Mouse (Mus musculus) intestine, postnatal 0 days (tissue): Measurements from ENCODE around the gene Crtac1. TPM values are rescaled to one million over a fixed set of nuclear protein-coding genes. Genes with fewer than 3 reads are reported as not detected.

Source experiments
- ATAC-seq: fragments of 200-750 bp; cut with Nextera tagmentation; 2 replicates; pipeline ENCODE4 v1.8.0; 2017; ENCODE audit warnings: mild to moderate bottlenecking, moderate TSS enrichment, moderate library complexity
- H3K27ac ChIP-seq: fragments of 300-500 bp; sonication (generic); 2 replicates; pipeline ENCODE4 v1.5.1; 2014; ENCODE audit warnings: mild to moderate bottlenecking, low read depth, low read length, moderate library complexity
- H3K27me3 ChIP-seq: fragments of 300-500 bp; sonication (generic); replicated peaks from 2 replicates; pipeline ENCODE4 v1.6.1; 2014; ENCODE audit warnings: low read length, mixed read lengths; ENCODE audit not compliant: control insufficient read depth, insufficient read depth
- H3K36me3 ChIP-seq: fragments of 300-500 bp; sonication (generic); 2 replicates; pipeline ENCODE4 v1.6.1; 2014; ENCODE audit warnings: mild to moderate bottlenecking, moderate library complexity; ENCODE audit not compliant: control insufficient read depth, insufficient read depth
- H3K4me1 ChIP-seq: fragments of 300-500 bp; sonication (generic); replicated peaks from 2 replicates; pipeline ENCODE4 v1.6.1; 2014; ENCODE audit warnings: antibody characterized with exemption, low read length, mixed read lengths; ENCODE audit not compliant: control insufficient read depth, insufficient read depth
- H3K4me2 ChIP-seq: fragments of 300-500 bp; sonication (generic); replicated peaks from 2 replicates; pipeline ENCODE4 v1.6.1; 2014; ENCODE audit warnings: low read depth, mild to moderate bottlenecking, moderate library complexity
- H3K4me3 ChIP-seq: fragments of 300-500 bp; sonication (generic); 2 replicates; pipeline ENCODE4 v1.5.1; 2014; ENCODE audit warnings: low read depth, low read length
- H3K9ac ChIP-seq: fragments of 300-500 bp; sonication (generic); 2 replicates; pipeline ENCODE4 v1.6.1; 2014; ENCODE audit warnings: mild to moderate bottlenecking, low read depth, low read length
- H3K9me3 ChIP-seq: fragments of 300-500 bp; sonication (generic); 2 replicates; pipeline ENCODE4 v1.6.1; 2016; ENCODE audit warnings: mixed run types; ENCODE audit not compliant: control insufficient read depth
- CTCF ChIP-seq: sonication (generic); IDR thresholded peaks from 2 replicates; pipeline ENCODE4 v1.5.1; 2016; ENCODE audit warnings: low read depth, mild to moderate bottlenecking, control low read depth, antibody characterized with exemption, moderate library complexity
- WGBS: fragments of 180-500 bp; shearing (Covaris S2); extraction: QIAGEN DNeasy Blood & Tissue Kit; methylation state at CpG from one replicate; pipeline ENCODE4 v1.1.7; 2014; 5-methylcytosine and 5-hydroxymethylcytosine counted together
- polyA plus RNA-seq: library from polyadenylated mRNA; unstranded; fragments of >200 nt; fragmentation: Nextera tagmentation; extraction: Ambion mirVana; gene quantifications from 2 replicates; pipeline ENCODE4 v1.2.1, GENCODE M21; 2015

The Crtac1 gene
- polyA plus RNA-seq, 1 experiment from 2014 or later = 4.3 TPM

- Histone ChIP-seq H3K27ac (no peak overlapping the region), H3K9ac (no peak overlapping the region), H3K36me3 (no peaks in the 10 kb centered on the region), H3K4me2 (no peak overlapping the region), H3K4me1 (no peaks in the 10 kb centered on the region), H3K4me3 (no peak overlapping the region), H3K9me3 (no peaks in the 10 kb centered on the region), H3K27me3 (no peaks in the 10 kb centered on the region)
- no peak for TF ChIP-seq CTCF
- 65% methylated on average over 6 of the region's 6 CpGs for WGBS
- ATAC-seq = no peak
Observed at GRCm38 (mm10) chr19:42277288-42277687, 154.3 kb downstream of the Crtac1 start.

- TF ChIP-seq CTCF = peak; percentile 92
- H3K36me3 ChIP-seq = no peaks in the 10 kb centered on the region
- no peaks in the 10 kb centered on the region for H3K9me3 ChIP-seq
- no peaks in the 10 kb centered on the region for H3K4me1 ChIP-seq
- no peak for ATAC-seq
- no peak overlapping the region for H3K4me3 ChIP-seq
- no peak overlapping the region for H3K4me2 ChIP-seq
- no peak overlapping the region for H3K9ac ChIP-seq
- 0 out of 2 replicates have a peak, but pooled peaks cover 3% of the 10 kb centered on the region for H3K27me3 ChIP-seq
- 45% methylated on average over 14 of the region's 14 CpGs for WGBS
- no peak overlapping the region for H3K27ac ChIP-seq
Observed at GRCm38 (mm10) chr19:42272003-42272963, 159.3 kb downstream of the Crtac1 start.

DNA sequence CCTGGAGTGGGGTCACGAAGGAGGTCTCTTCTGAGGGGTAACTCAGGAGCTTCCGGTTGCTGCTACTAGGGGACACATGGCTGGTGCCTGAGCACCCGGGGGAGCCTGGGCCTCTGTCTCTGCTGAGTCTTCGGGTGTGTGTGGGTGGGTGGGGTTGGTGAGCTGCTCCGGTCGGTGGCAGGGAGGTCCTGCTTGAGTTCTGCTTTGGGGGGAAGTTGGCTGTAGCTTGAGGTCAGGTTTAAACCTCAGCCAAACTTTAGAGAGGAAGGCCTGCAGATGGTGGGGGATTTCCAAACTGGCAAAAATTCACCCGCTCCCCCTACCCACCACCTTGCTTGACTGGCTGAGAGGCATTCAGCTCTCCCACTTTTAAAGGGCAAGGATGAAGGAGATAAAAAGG is 160.4 kb downstream of the Crtac1 start:
- H3K27ac ChIP-seq = no peak overlapping the region
- H3K27me3 ChIP-seq = 0 out of 2 replicates have a peak, but pooled peaks cover 3% of the 10 kb centered on the region
- H3K36me3 ChIP-seq = no peaks in the 10 kb centered on the region
- 65% methylated on average over 7 of the region's 7 CpGs for WGBS
- no peaks in the 10 kb centered on the region for H3K9me3 ChIP-seq
- no peak for ATAC-seq
- H3K9ac ChIP-seq = no peak overlapping the region
- H3K4me3 ChIP-seq = no peak overlapping the region
- TF ChIP-seq CTCF = no peak
- H3K4me2 ChIP-seq = no peak overlapping the region
- no peaks in the 10 kb centered on the region for H3K4me1 ChIP-seq

DNA sequence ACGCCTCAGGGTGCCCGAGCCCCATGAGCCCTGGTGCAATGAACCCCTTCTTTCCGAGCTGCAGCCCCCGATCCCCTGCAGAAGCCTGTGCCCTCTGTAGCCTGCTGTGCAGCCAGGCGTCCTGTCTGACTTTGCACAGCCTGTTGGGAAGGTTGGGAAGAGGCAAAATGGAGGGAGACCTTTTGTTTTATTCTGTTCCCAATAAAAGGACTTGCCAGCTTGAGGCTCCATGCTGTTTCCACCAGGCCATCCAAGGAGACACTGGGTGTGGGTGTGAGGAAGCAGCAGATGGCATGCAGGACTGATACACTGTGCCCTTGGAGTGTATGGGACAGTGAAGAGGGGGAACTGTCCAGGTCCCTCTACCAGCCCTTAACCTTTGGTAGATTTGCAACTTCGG is 161.5 kb downstream of the Crtac1 start:
- 64% methylated on average over 6 of the region's 6 CpGs for WGBS
- no peak overlapping the region for H3K9ac ChIP-seq
- no peak overlapping the region for H3K27ac ChIP-seq

DNA sequence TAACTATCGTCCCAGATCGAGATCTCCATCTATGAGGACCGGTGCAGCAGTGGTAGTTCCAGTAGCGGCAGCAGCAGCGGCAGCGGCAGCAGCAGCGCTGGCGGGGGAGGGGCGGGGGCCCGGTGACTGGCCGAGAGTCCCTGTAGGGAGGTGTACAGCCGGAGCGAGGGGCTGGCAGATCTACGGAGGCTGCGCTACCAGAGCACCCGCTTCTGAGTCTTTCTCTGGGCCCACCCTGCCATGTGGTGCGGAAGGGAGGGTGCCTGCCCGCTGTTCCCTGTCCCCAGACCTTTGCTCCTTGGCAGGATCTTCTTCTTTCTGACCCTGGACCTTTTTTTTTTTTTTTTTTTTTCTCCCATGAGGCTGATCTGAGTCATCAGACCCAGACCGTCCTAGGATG is 163.2 kb downstream of the Crtac1 start:
- Histone ChIP-seq H3K27me3 (0 out of 2 replicates have a peak, but pooled peaks cover 3% of the 10 kb centered on the region), H3K4me2 (peak overlapping the region; percentile 43), H3K36me3 (no peaks in the 10 kb centered on the region), H3K9me3 (no peaks in the 10 kb centered on the region), H3K9ac (no peak overlapping the region), H3K4me1 (no peaks in the 10 kb centered on the region), H3K27ac (no peak overlapping the region), H3K4me3 (no peak overlapping the region)
- WGBS = 2% methylated on average over 19 of the region's 19 CpGs
- no peak for ATAC-seq
- TF ChIP-seq CTCF = no peak

More for the DNA sequence above, 161.5 kb downstream of the Crtac1 start:
- H3K4me1 ChIP-seq = no peaks in the 10 kb centered on the region
- no peak overlapping the region for H3K4me3 ChIP-seq
- no peak for TF ChIP-seq CTCF
- no peaks in the 10 kb centered on the region for H3K9me3 ChIP-seq
- 0 out of 2 replicates have a peak, but pooled peaks cover 3% of the 10 kb centered on the region for H3K27me3 ChIP-seq
- ATAC-seq = no peak
- no peaks in the 10 kb centered on the region for H3K36me3 ChIP-seq
- no peak overlapping the region for H3K4me2 ChIP-seq

DNA sequence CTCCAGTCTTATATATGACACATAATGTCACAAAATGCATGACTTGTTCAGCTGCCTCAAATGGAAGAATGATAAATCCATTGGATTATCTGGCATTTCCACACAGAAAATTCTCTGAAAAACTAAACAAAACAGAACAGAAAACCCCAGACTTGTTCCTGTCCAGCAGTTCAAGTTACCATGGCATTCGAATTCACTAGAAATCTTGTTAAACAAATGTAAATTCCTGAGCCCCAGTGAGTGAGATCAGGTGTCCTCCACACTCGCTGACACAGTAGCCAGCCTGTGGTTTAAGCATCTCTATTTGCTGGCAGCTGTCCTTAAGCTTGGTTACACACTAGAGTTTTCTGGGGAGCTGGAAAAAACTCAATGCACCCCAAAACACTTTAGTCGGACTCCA is 168.1 kb downstream of the Crtac1 start:
- H3K4me2 ChIP-seq = no peak overlapping the region
- no peak overlapping the region for H3K4me3 ChIP-seq
- H3K27me3 ChIP-seq = 0 out of 2 replicates have a peak, but pooled peaks cover 3% of the 10 kb centered on the region
- no peak for TF ChIP-seq CTCF
- no peak for ATAC-seq
- no peaks in the 10 kb centered on the region for H3K4me1 ChIP-seq
- H3K27ac ChIP-seq = no peak overlapping the region
- H3K36me3 ChIP-seq = no peaks in the 10 kb centered on the region
- H3K9me3 ChIP-seq = no peaks in the 10 kb centered on the region
- no peak overlapping the region for H3K9ac ChIP-seq
- 38% methylated on average over 3 of the region's 3 CpGs for whole genome bisulfite sequencing
